Mouse (Mus musculus) MEL (cell line): Measurements from ENCODE around the gene Hint2.

Source experiments
- CHD1 ChIP-seq: IDR thresholded peaks from 2 replicates; pipeline ENCODE4 v1.6.1; 2012; ENCODE audit warnings: low read depth, mild to moderate bottlenecking, inconsistent platforms, low read length, improper control_type of control experiment
- CTCF ChIP-seq, 3 experiments: IDR thresholded peaks in 2 of 3; conservative IDR thresholded peaks in 1 of 3; 2 replicates each; pipeline ENCODE4 v1.5.1; 2011 to 2012; ENCODE audit warnings: low read length in 3 of 3, low read depth in 2 of 3, mild to moderate bottlenecking in 2 of 3, improper control_type of control experiment in 1 of 3, inconsistent platforms in 1 of 3, mixed read lengths in 1 of 3, moderate library complexity in 1 of 3; ENCODE audit not compliant: control insufficient read depth in 1 of 3, insufficient read depth in 1 of 3, poor library complexity in 1 of 3, severe bottlenecking in 1 of 3
- EP300 ChIP-seq, 2 experiments: IDR thresholded peaks; 2 replicates each; pipeline ENCODE4 v1.6.1; 2011; ENCODE audit warnings: improper control_type of control experiment in 2 of 2, low read length in 2 of 2, low read depth in 1 of 2, mild to moderate bottlenecking in 1 of 2
- HCFC1 ChIP-seq: IDR thresholded peaks from 2 replicates; pipeline ENCODE4 v1.6.1; 2012; ENCODE audit warnings: low read depth, mild to moderate bottlenecking, inconsistent platforms, low read length, improper control_type of control experiment, moderate library complexity
- MAZ ChIP-seq: IDR thresholded peaks from 2 replicates; pipeline ENCODE4 v1.6.1; 2012; ENCODE audit warnings: low read depth, mild to moderate bottlenecking, inconsistent platforms, low read length, improper control_type of control experiment
- MEF2A ChIP-seq: IDR thresholded peaks from 2 replicates; pipeline ENCODE4 v1.6.1; 2014; ENCODE audit warnings: low read depth, mild to moderate bottlenecking, inconsistent platforms, low read length, improper control_type of control experiment; ENCODE audit not compliant: poor library complexity, insufficient replicate concordance, severe bottlenecking; ENCODE audit errors: extremely low read depth
- NELFE ChIP-seq: IDR thresholded peaks from 2 replicates; pipeline ENCODE4 v1.6.1; 2011; ENCODE audit warnings: low read depth, low read length, improper control_type of control experiment
- POLR2A ChIP-seq, 2 experiments: IDR thresholded peaks; 2 replicates each; pipeline ENCODE4 v1.6.1; 2011 to 2012; ENCODE audit warnings: low read length in 2 of 2, mild to moderate bottlenecking in 2 of 2, control low read depth in 1 of 2, improper control_type of control experiment in 1 of 2, low read depth in 1 of 2, moderate library complexity in 1 of 2; ENCODE audit not compliant: control insufficient read depth in 1 of 2, insufficient read depth in 1 of 2, poor library complexity in 1 of 2
- POLR2AphosphoS5 ChIP-seq: IDR thresholded peaks from 2 replicates; pipeline ENCODE4 v1.6.1; 2012; ENCODE audit warnings: low read depth, borderline replicate concordance, mild to moderate bottlenecking, inconsistent platforms, low read length, moderate library complexity, mixed read lengths
- SIN3A ChIP-seq: IDR thresholded peaks from 2 replicates; pipeline ENCODE4 v1.6.1; 2012; ENCODE audit warnings: low read length, improper control_type of control experiment, inconsistent platforms
- USF1 ChIP-seq: IDR thresholded peaks from 2 replicates; pipeline ENCODE4 v1.6.1; 2014; ENCODE audit warnings: low read depth, mild to moderate bottlenecking, inconsistent platforms, low read length, improper control_type of control experiment, moderate library complexity

DNA sequence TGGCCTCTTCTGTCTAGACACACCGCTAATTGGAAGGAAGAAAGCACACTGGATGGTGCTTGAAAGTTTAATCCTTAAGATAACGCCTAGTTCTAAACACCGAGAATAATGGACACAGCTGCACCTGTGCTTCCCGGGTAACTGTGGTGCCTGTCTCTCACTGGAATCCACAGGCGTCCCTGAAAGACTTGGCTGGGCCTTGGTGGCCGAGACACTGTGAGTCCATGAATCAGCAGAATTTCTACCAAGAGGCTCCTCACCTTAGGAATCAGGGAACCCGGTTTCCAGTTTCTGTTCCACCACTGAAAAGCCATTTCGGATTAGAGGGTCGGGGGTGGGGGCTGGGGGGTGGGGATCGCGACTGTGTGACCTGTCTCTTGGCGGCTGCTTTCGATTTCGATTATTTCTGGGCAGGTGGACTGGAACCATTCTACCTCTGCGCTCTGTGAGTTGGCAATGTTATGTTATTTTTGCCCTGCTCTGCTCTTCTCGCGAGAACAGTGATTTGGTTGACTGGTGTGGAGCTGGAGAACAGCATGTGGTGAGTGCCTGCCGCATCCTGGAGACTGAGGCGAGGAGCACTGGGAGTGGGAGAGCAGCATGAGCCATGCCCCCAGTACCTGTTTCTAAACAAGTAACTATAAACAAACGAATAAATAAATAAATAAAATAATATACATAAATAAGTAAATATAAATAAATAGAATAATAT is 27.0 kb downstream of the Hint2 start:
- no peak for TF ChIP-seq POLR2A (IDR thresholded peaks at IDR 0.05; ENCODE audit: control insufficient read depth in 1 of 2, insufficient read depth in 1 of 2, low read depth in 1 of 2, low read length in 2 of 2, poor library complexity in 1 of 2)
- no peak for TF ChIP-seq EP300 (IDR thresholded peaks at IDR 0.05; ENCODE audit: low read depth in 1 of 2, low read length in 2 of 2)
- no peak for TF ChIP-seq NELFE
- TF ChIP-seq CTCF (IDR thresholded peaks at IDR 0.05 in 2 of 3, conservative IDR thresholded peaks at IDR 0.05 in 1 of 3; ENCODE audit: control insufficient read depth in 1 of 3, insufficient read depth in 1 of 3, low read depth in 2 of 3, low read length in 3 of 3, poor library complexity in 1 of 3, severe bottlenecking in 1 of 3): no peak
- TF ChIP-seq MEF2A: no peak
- no peak for TF ChIP-seq HCFC1
- no peak for TF ChIP-seq MAZ
- no peak for TF ChIP-seq USF1
- TF ChIP-seq SIN3A: no peak
- no peak for TF ChIP-seq POLR2AphosphoS5
- no peak for TF ChIP-seq CHD1
